Mouse (Mus musculus): ENCODE measurements around the gene Cfap45. TPM values are rescaled to one million over a fixed set of nuclear protein-coding genes. Genes with fewer than 3 reads are reported as not detected.
A peak's percentile ranks its signal among the peaks of the same experiment; 100 is the strongest.

Gene Cfap45
- polyA plus RNA-seq, 1 experiment from 2014 or later = 2.3 TPM

DNA sequence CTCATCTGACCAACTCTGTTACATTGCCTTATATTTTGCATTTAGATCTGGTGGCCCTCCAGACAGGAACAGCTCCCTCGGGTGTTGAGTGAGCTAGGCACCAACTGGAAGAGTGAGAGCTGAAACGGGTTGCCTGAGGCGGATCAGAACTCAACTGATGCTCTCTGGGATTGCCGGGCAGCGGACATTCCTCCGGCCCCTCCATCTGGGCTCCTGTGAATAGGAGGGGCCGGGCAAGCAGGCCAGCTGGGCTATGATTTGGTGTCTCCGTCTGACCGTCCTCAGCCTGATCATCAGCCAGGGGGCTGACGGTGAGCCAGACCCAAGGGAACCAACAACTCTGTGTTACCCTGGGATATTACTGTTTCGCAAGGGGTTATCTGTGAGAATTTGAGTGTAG is 36.4 kb upstream of the Cfap45 start:
- H3K36me3 ChIP-seq = no peaks in the 10 kb centered on the region
- no peak overlapping the region for H3K9ac ChIP-seq
- 69% methylated on average over 11 of the region's 11 CpGs for WGBS
- peaks cover 14% of the 10 kb centered on the region; the same call in 1 of the 2 replicates for H3K27me3 ChIP-seq
- H3K4me3 ChIP-seq = no peak overlapping the region
- H3K4me2 ChIP-seq = no peak overlapping the region
- H3K9me3 ChIP-seq (replicated peaks) = no peaks in the 10 kb centered on the region
- peaks cover 19% of the 10 kb centered on the region for H3K4me1 ChIP-seq (replicated peaks)
- H3K27ac ChIP-seq = no peak overlapping the region
- no peak for ATAC-seq (replicated peaks; ENCODE audit: insufficient number of reproducible peaks, insufficient read depth, low FRiP score, low read depth)

DNA sequence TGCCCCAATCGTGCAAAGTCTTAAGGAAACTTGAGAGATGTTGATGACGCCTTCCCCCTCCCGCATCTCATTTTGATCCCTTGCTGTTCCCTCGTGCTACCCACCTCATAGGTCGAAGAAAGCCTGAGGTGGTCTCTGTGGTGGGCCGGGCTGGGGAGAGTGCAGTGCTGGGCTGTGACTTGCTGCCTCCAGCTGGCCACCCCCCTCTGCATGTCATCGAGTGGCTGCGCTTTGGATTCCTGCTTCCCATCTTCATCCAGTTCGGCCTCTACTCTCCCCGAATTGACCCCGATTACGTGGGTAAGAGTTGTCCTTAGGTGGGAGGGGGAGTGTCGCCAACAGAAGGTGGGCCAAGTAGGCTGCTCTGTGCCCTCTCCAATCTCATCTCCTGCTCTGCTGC is 35.9 kb upstream of the Cfap45 start:
- WGBS = 80% methylated on average over 13 of the region's 13 CpGs
- no peaks in the 10 kb centered on the region for H3K36me3 ChIP-seq

GRCm38 (mm10) chr1:172485821-172486220 is 34.8 kb upstream of the Cfap45 start:
- Histone ChIP-seq H3K4me2 (no peak overlapping the region), H3K27me3 (peaks cover 14% of the 10 kb centered on the region; the same call in 1 of the 2 replicates), H3K27ac (no peak overlapping the region), H3K36me3 (no peaks in the 10 kb centered on the region), H3K4me3 (no peak overlapping the region), H3K9ac (no peak overlapping the region), H3K9me3 (replicated peaks) (no peaks in the 10 kb centered on the region), H3K4me1 (replicated peaks) (peaks cover 24% of the 10 kb centered on the region)
- no peak for ATAC-seq (replicated peaks; ENCODE audit: insufficient number of reproducible peaks, insufficient read depth, low FRiP score, low read depth)
- 59% methylated on average over 6 of the region's 6 CpGs for WGBS

More for the DNA sequence above, 35.9 kb upstream of the Cfap45 start:
- Histone ChIP-seq H3K27me3 (peaks cover 14% of the 10 kb centered on the region; the same call in 1 of the 2 replicates), H3K4me1 (replicated peaks) (peaks cover 19% of the 10 kb centered on the region), H3K9ac (no peak overlapping the region), H3K27ac (no peak overlapping the region), H3K9me3 (replicated peaks) (no peaks in the 10 kb centered on the region), H3K4me3 (no peak overlapping the region), H3K4me2 (no peak overlapping the region)
- no peak for ATAC-seq (replicated peaks; ENCODE audit: insufficient number of reproducible peaks, insufficient read depth, low FRiP score, low read depth)

- no peak for ATAC-seq (replicated peaks; ENCODE audit: insufficient number of reproducible peaks, insufficient read depth, low FRiP score, low read depth)
- no peaks in the 10 kb centered on the region for H3K36me3 ChIP-seq
- no peak overlapping the region for H3K4me3 ChIP-seq
- no peak overlapping the region for H3K9ac ChIP-seq
- no peaks in the 10 kb centered on the region for H3K9me3 ChIP-seq (replicated peaks)
- H3K27me3 ChIP-seq = peaks cover 14% of the 10 kb centered on the region; the same call in 1 of the 2 replicates
- H3K27ac ChIP-seq = no peak overlapping the region
- WGBS = 50% methylated on average over 4 of the region's 4 CpGs
- no peak overlapping the region for H3K4me2 ChIP-seq
- H3K4me1 ChIP-seq (replicated peaks) = peaks cover 22% of the 10 kb centered on the region
Observed at GRCm38 (mm10) chr1:172486236-172486635, 34.4 kb upstream of the Cfap45 start.

- Histone ChIP-seq H3K9ac (no peak overlapping the region), H3K27me3 (peaks cover 14% of the 10 kb centered on the region; the same call in 1 of the 2 replicates), H3K9me3 (replicated peaks) (no peaks in the 10 kb centered on the region), H3K4me2 (no peak overlapping the region), H3K36me3 (no peaks in the 10 kb centered on the region), H3K4me1 (replicated peaks) (peaks cover 18% of the 10 kb centered on the region), H3K4me3 (no peak overlapping the region), H3K27ac (no peak overlapping the region)
- no peak for ATAC-seq (replicated peaks; ENCODE audit: insufficient number of reproducible peaks, insufficient read depth, low FRiP score, low read depth)
- WGBS = 79% methylated on average over 5 of the region's 5 CpGs
Observed at GRCm38 (mm10) chr1:172486651-172487050, 34.0 kb upstream of the Cfap45 start.

DNA sequence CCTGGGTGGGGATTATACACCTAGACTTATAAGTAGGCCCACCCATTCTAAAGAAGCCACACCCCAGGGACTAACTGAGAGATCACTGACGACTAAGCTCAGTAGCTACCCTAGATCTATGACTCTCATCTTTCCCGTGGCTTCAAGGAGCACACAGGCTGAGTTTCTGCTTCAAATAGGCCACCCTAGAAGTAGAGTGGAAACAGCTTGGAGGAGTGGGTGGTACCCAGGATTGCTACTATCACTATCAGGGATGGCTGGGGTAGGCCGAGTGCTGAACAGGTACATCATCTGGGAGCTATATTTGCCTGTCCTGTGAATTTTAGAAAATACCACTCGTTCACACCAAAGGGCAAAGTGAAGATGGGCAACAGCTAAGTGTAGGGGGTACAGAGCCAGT is 32.7 kb upstream of the Cfap45 start:
- H3K4me1 ChIP-seq (replicated peaks) = peaks cover 9% of the 10 kb centered on the region
- no peak overlapping the region for H3K4me3 ChIP-seq
- H3K27me3 ChIP-seq = peaks cover 14% of the 10 kb centered on the region; the same call in 1 of the 2 replicates
- no peaks in the 10 kb centered on the region for H3K9me3 ChIP-seq (replicated peaks)
- H3K36me3 ChIP-seq = no peaks in the 10 kb centered on the region
- no peak for ATAC-seq (replicated peaks; ENCODE audit: insufficient number of reproducible peaks, insufficient read depth, low FRiP score, low read depth)
- no peak overlapping the region for H3K4me2 ChIP-seq
- no peak overlapping the region for H3K9ac ChIP-seq
- WGBS = 73% methylated on average over 4 of the region's 4 CpGs
- no peak overlapping the region for H3K27ac ChIP-seq

- no peaks in the 10 kb centered on the region for H3K36me3 ChIP-seq
- no peaks in the 10 kb centered on the region for H3K9me3 ChIP-seq (replicated peaks)
- no peak for ATAC-seq (replicated peaks; ENCODE audit: insufficient number of reproducible peaks, insufficient read depth, low FRiP score, low read depth)
- no peak overlapping the region for H3K27ac ChIP-seq
- no peak overlapping the region for H3K4me3 ChIP-seq
- H3K4me1 ChIP-seq (replicated peaks) = peaks cover 5% of the 10 kb centered on the region
- no peak overlapping the region for H3K4me2 ChIP-seq
- peaks cover 12% of the 10 kb centered on the region; the same call in 1 of the 2 replicates for H3K27me3 ChIP-seq
- 60% methylated on average over 7 of the region's 7 CpGs for WGBS
- H3K9ac ChIP-seq = no peak overlapping the region
Observed at GRCm38 (mm10) chr1:172488831-172489230, 31.8 kb upstream of the Cfap45 start.

DNA sequence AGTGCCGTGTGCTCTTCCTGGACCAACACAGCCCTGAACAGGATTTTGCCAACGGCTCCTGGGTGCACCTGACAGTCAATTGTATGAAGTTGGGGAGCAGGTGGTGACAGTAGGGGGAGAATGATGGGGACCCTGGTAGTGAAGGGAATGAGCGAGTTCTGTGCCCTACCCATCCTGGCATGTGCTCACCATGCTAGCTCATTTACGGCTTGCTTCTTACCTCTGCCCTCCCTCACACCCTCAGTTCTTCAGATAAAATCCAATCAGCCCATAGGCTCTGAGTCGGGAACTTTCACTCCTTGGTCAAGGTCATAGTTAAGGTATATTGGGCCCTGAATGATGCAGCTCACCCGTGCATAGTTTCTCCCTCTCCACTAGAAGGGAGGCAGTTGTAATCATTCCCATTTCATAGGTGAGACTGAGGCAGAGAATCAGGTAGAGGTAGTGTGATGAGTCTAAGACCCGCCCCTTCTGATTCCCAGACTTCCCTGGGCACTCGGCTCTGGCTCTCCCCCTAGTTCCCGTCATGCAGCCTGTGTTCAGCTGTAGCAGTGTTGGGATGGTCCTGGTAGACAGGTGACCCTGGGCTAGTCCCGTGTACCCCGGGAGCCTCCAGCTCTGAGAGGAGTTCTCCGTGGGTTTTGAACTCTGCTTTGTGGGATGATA is 30.9 kb upstream of the Cfap45 start:
- WGBS = 47% methylated on average over 12 of the region's 12 CpGs
- H3K27me3 ChIP-seq = 0 out of 2 replicates have a peak, but pooled peaks cover 7% of the 10 kb centered on the region
- no peak overlapping the region for H3K27ac ChIP-seq
- no peaks in the 10 kb centered on the region for H3K9me3 ChIP-seq (replicated peaks)
- H3K36me3 ChIP-seq = no peaks in the 10 kb centered on the region
- H3K4me3 ChIP-seq = peak overlapping the region; percentile 45
- peak overlapping the region; percentile 54; the same call in 1 of the 2 replicates for H3K9ac ChIP-seq
- no peak for ATAC-seq (replicated peaks; ENCODE audit: insufficient number of reproducible peaks, insufficient read depth, low FRiP score, low read depth)
- peak overlapping the region; percentile 76 for H3K4me2 ChIP-seq
- peaks cover 5% of the 10 kb centered on the region for H3K4me1 ChIP-seq (replicated peaks)

GRCm38 (mm10) chr1:172490261-172490661 is 30.3 kb upstream of the Cfap45 start:
- H3K4me2 ChIP-seq = peak overlapping the region; percentile 76
- H3K27ac ChIP-seq = no peak overlapping the region
- H3K9me3 ChIP-seq (replicated peaks) = no peaks in the 10 kb centered on the region
- 0 out of 2 replicates have a peak, but pooled peaks cover 7% of the 10 kb centered on the region for H3K27me3 ChIP-seq
- ATAC-seq (replicated peaks; ENCODE audit: insufficient number of reproducible peaks, insufficient read depth, low FRiP score, low read depth) = no peak; the same call in 1 of the 2 replicates
- H3K4me3 ChIP-seq = peak overlapping the region; percentile 45
- no peaks in the 10 kb centered on the region for H3K36me3 ChIP-seq
- H3K9ac ChIP-seq = peak overlapping the region; percentile 54; the same call in 1 of the 2 replicates
- peaks cover 5% of the 10 kb centered on the region for H3K4me1 ChIP-seq (replicated peaks)
- 10% methylated on average over 10 of the region's 10 CpGs for WGBS

DNA sequence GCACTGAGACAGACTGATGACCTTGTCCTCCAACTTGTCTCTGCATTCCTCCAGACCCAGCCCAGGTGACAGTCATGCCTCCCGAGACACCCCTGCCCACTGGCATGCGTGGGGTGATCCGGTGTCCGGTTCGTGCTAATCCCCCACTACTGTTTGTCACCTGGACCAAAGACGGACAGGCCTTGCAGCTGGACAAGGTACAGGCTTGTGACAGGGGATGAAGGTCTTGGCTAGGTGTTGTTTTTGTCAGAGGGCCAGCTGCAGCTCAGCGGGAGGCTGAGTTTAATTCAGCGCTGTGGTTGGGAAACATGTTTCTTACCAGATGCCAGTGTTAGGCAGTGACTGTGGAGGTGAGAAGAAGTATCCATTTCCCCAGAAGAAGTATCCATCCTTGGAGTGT is 28.6 kb upstream of the Cfap45 start:
- ATAC-seq (replicated peaks; ENCODE audit: insufficient number of reproducible peaks, insufficient read depth, low FRiP score, low read depth) = no peak
- no peak overlapping the region for H3K4me2 ChIP-seq
- H3K36me3 ChIP-seq = no peaks in the 10 kb centered on the region
- H3K27me3 ChIP-seq = 0 out of 2 replicates have a peak, but pooled peaks cover 4% of the 10 kb centered on the region
- no peaks in the 10 kb centered on the region for H3K9me3 ChIP-seq (replicated peaks)
- H3K4me3 ChIP-seq = no peak overlapping the region
- no peak overlapping the region for H3K27ac ChIP-seq
- peaks cover 5% of the 10 kb centered on the region for H3K4me1 ChIP-seq (replicated peaks)
- no peak overlapping the region for H3K9ac ChIP-seq
- WGBS = 76% methylated on average over 8 of the region's 8 CpGs

DNA sequence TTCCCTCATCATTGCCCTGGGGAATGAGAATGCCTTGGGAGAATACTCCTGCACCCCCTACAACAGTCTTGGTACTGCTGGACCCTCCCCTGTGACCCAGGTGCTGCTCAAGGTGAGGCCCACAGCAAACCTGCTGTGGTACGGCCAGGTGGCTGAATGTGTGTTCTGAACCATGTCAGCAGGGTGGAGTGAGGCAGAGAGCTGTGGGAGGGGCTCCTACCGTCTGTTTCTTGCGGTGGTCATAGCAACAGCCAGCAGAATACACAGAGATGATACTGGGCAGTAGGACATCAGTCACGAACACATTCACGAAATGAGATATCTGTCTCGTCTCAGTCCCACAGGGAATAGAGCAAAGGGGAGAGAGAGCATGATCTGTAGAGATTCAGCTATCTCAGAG is 27.1 kb upstream of the Cfap45 start:
- Histone ChIP-seq H3K4me1 (replicated peaks) (peaks cover 5% of the 10 kb centered on the region), H3K4me3 (no peak overlapping the region), H3K36me3 (no peaks in the 10 kb centered on the region), H3K27me3 (0 out of 2 replicates have a peak, but pooled peaks cover 4% of the 10 kb centered on the region), H3K9ac (no peak overlapping the region), H3K4me2 (no peak overlapping the region), H3K27ac (no peak overlapping the region), H3K9me3 (replicated peaks) (no peaks in the 10 kb centered on the region)
- ATAC-seq (replicated peaks; ENCODE audit: insufficient number of reproducible peaks, insufficient read depth, low FRiP score, low read depth) = no peak
- 63% methylated on average over 6 of the region's 6 CpGs for WGBS

GRCm38 (mm10) chr1:172496030-172496429 is 24.6 kb upstream of the Cfap45 start:
- no peaks in the 10 kb centered on the region for H3K36me3 ChIP-seq

More at GRCm38 (mm10) chr1:172496030-172496429, 24.6 kb upstream of the Cfap45 start:
- Histone ChIP-seq H3K27me3 (0 out of 2 replicates have a peak, but pooled peaks cover 4% of the 10 kb centered on the region), H3K4me3 (no peak overlapping the region), H3K9me3 (replicated peaks) (no peaks in the 10 kb centered on the region), H3K27ac (no peak overlapping the region), H3K4me2 (no peak overlapping the region), H3K4me1 (replicated peaks) (peaks cover 10% of the 10 kb centered on the region), H3K9ac (no peak overlapping the region)
- no peak for ATAC-seq (replicated peaks; ENCODE audit: insufficient number of reproducible peaks, insufficient read depth, low FRiP score, low read depth)
- WGBS = 77% methylated on average over 17 of the region's 17 CpGs
